Mouse (Mus musculus) midbrain, postnatal 0 days (tissue): ENCODE results near the gene Ccdc15. TPM values are rescaled to one million over a fixed set of nuclear protein-coding genes. Genes with fewer than 3 reads are reported as not detected.

Experiments
- ATAC-seq: fragments of 200-750 bp; cut with Nextera tagmentation; 2 replicates; pipeline ENCODE4 v1.8.0; 2017; ENCODE audit warnings: moderate number of reproducible peaks, mild to moderate bottlenecking, moderate TSS enrichment, moderate library complexity; ENCODE audit not compliant: low FRiP score
- DNase-seq: peaks from one replicate; pipeline ENCODE4 v3.0.0-alpha.2; 2015; ENCODE audit warnings: low spot score
- H3K27ac ChIP-seq: fragments of 300-500 bp; sonication (generic); 2 replicates; pipeline ENCODE4 v1.5.1; 2014; ENCODE audit warnings: low read depth, mild to moderate bottlenecking, low read length, mixed read lengths
- H3K27me3 ChIP-seq: fragments of 300-500 bp; sonication (generic); 2 replicates; pipeline ENCODE4 v1.6.1; 2014; ENCODE audit warnings: low read length, control low read depth, mixed read lengths; ENCODE audit not compliant: insufficient read depth
- H3K36me3 ChIP-seq: fragments of 300-500 bp; sonication (generic); 2 replicates; pipeline ENCODE4 v1.6.1; 2014; ENCODE audit warnings: low read length, control low read depth, mixed read lengths; ENCODE audit not compliant: insufficient read depth
- H3K4me1 ChIP-seq: fragments of 300-500 bp; sonication (generic); 2 replicates; pipeline ENCODE4 v1.6.1; 2014; ENCODE audit warnings: mild to moderate bottlenecking, control low read depth, antibody characterized with exemption, low read length, mixed read lengths; ENCODE audit not compliant: insufficient read depth
- H3K4me2 ChIP-seq: fragments of 300-500 bp; sonication (generic); 2 replicates; pipeline ENCODE4 v1.6.1; 2014; ENCODE audit warnings: low read depth, mild to moderate bottlenecking, low read length, mixed read lengths; ENCODE audit not compliant: poor library complexity, severe bottlenecking
- H3K4me3 ChIP-seq: fragments of 300-500 bp; sonication (generic); 2 replicates; pipeline ENCODE4 v1.5.1; 2014; ENCODE audit warnings: low read depth, mild to moderate bottlenecking, low read length, moderate library complexity
- H3K9ac ChIP-seq: fragments of 300-500 bp; sonication (generic); replicated peaks from 2 replicates; pipeline ENCODE4 v1.6.1; 2014; ENCODE audit warnings: mild to moderate bottlenecking, low read length, moderate library complexity, mixed read lengths; ENCODE audit not compliant: poor library complexity, severe bottlenecking
- H3K9me3 ChIP-seq: fragments of 300-500 bp; sonication (generic); 2 replicates; pipeline ENCODE4 v1.6.1; 2016; ENCODE audit warnings: low read length, control low read depth
- CTCF ChIP-seq: IDR thresholded peaks from 2 replicates; pipeline ENCODE4 v1.5.1; 2016; ENCODE audit warnings: antibody characterized with exemption, mild to moderate bottlenecking
- WGBS: fragments of 180-500 bp; shearing (Covaris S2); extraction: QIAGEN DNeasy Blood & Tissue Kit; methylation state at CpG from one replicate; pipeline ENCODE4 v1.1.7; 2014; 5-methylcytosine and 5-hydroxymethylcytosine counted together
- polyA plus RNA-seq: library from polyadenylated mRNA; unstranded; fragments of >200 nt; fragmentation: Nextera tagmentation; extraction: Ambion mirVana; gene quantifications from 2 replicates; pipeline ENCODE4 v1.2.1, GENCODE M21; 2015
- total RNA-seq: library from RNA; depleted of rRNA; stranded (reverse); fragments of >200 nt; gene quantifications from 2 replicates; pipeline ENCODE4 v1.2.3, GENCODE M21; 2014; rRNA removed

The Ccdc15 gene
- total and polyA plus RNA-seq, 2 experiments from 2014 or later = 5.0 to 8.6 TPM

GRCm38 (mm10) chr9:37235951-37236737 is 112.1 kb downstream of the Ccdc15 start:
- Histone ChIP-seq H3K9me3 (no peaks in the 10 kb centered on the region), H3K27me3 (no peaks in the 10 kb centered on the region), H3K4me2 (no peak overlapping the region), H3K4me1 (no peaks in the 10 kb centered on the region), H3K36me3 (0 out of 2 replicates have a peak, but pooled peaks cover 3% of the 10 kb centered on the region), H3K4me3 (no peak overlapping the region), H3K9ac (no peak overlapping the region), H3K27ac (no peak overlapping the region)
- DNase-seq (no peak), ATAC-seq (no peak)
- no peak for TF ChIP-seq CTCF
- 64% methylated on average over 4 of the region's 4 CpGs for WGBS

DNA sequence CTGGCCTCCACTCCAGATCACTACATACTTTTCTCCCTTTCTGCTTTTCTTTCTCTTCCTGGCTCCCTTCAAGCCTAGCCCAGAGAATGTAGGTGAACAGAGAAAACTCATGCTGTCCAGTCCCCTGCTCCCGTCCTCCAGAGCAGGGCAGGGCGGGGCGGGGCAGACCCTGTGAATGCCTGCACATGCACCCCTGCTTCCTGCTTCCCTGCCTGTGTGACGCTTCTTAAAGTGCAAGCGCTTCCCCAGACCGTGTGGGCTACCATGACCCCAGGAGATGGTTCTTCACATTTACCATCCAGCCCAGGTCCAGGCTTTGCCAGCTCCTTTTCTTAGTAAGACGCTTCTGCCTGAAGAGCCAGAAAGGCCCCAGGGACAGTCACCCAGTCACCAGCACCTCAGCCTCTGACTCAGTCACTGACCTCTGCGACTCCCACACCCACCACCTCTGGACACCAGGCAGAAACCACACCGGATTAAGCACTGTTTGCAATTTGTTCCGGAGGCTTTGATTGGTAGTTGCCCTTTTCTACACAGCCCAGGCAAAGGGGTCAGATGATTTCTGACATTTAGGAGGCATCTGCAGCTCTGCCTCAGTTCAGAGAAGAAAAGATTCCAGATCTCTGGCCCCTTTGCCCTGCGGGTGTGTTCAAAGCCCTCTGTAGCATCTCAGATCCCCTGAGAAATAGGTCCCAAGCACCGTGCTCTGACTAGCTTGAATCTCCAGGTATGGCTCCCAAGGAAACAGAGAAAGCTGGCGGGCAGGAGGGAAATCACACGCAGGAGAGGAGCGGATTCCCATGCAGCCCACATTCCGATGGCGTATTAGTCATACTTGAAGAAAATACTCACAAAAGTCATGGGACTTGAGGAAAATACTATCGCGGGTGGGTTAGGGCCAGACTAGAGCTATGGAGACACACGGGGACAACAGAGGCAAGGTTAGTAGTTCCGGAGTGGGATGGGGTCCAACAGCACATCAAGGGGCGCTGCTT is 115.7 kb downstream of the Ccdc15 start:
- DNase-seq (no peak), ATAC-seq (no peak)
- WGBS = 51% methylated on average over 22 of the region's 22 CpGs
- Histone ChIP-seq H3K9me3 (no peaks in the 10 kb centered on the region), H3K4me3 (no peak overlapping the region), H3K4me2 (no peak overlapping the region), H3K9ac (no peak overlapping the region), H3K36me3 (0 out of 2 replicates have a peak, but pooled peaks cover 3% of the 10 kb centered on the region), H3K4me1 (no peaks in the 10 kb centered on the region), H3K27ac (no peak overlapping the region), H3K27me3 (no peaks in the 10 kb centered on the region)
- TF ChIP-seq CTCF = no peak

GRCm38 (mm10) chr9:37230486-37231195 is 117.6 kb downstream of the Ccdc15 start:
- Histone ChIP-seq H3K4me1 (no peaks in the 10 kb centered on the region), H3K27me3 (no peaks in the 10 kb centered on the region), H3K4me3 (no peak overlapping the region), H3K9ac (no peak overlapping the region), H3K36me3 (0 out of 2 replicates have a peak, but pooled peaks cover 3% of the 10 kb centered on the region), H3K9me3 (no peaks in the 10 kb centered on the region), H3K27ac (no peak overlapping the region), H3K4me2 (no peak overlapping the region)
- ATAC-seq (no peak), DNase-seq (no peak)
- WGBS = 95% methylated on average over 9 of the region's 9 CpGs
- no peak for TF ChIP-seq CTCF

- ATAC-seq (peak; percentile 82), DNase-seq (peak; percentile 82)
- Histone ChIP-seq H3K36me3 (0 out of 2 replicates have a peak, but pooled peaks cover 3% of the 10 kb centered on the region), H3K9ac (0 out of 2 replicates have a peak overlapping the region, but pooled peaks have one; percentile 1), H3K27ac (no peak overlapping the region), H3K4me1 (no peaks in the 10 kb centered on the region), H3K4me2 (no peak overlapping the region), H3K4me3 (no peak overlapping the region), H3K27me3 (no peaks in the 10 kb centered on the region), H3K9me3 (no peaks in the 10 kb centered on the region)
- 0% methylated on average over 1 of the region's 1 CpGs for WGBS
- TF ChIP-seq CTCF = peak; percentile 100
Observed at GRCm38 (mm10) chr9:37229880-37230325, 118.3 kb downstream of the Ccdc15 start.

Other genes starting within 250 kb of the Ccdc15 start
- 25.6 and 26.6 TPM in 2 replicates for gene Pknox2, start 201.0 kb downstream of the Ccdc15 start, total RNA-seq
- gene Pknox2, start 201.0 kb downstream of the Ccdc15 start, polyA plus RNA-seq = 23.5 and 23.6 TPM in 2 replicates
- 4.9 and 5.9 TPM in 2 replicates for gene Tmem218, start 140.2 kb downstream of the Ccdc15 start, total RNA-seq
- 9.9 TPM in 2 replicates for gene Tmem218, start 140.2 kb downstream of the Ccdc15 start, polyA plus RNA-seq
- 3.5 and 4.2 TPM in 2 replicates for gene Slc37a2, start 92.7 kb downstream of the Ccdc15 start, total RNA-seq
- 1.1 and 1.2 TPM in 2 replicates for gene Slc37a2, start 92.7 kb downstream of the Ccdc15 start, polyA plus RNA-seq
- 35.7 and 37.1 TPM in 2 replicates for gene Hepacam, start 18.9 kb upstream of the Ccdc15 start, total RNA-seq
- 49.9 and 58.1 TPM in 2 replicates for gene Hepacam, start 18.9 kb upstream of the Ccdc15 start, polyA plus RNA-seq
- gene Robo4, start 53.5 kb upstream of the Ccdc15 start, total RNA-seq = 10.1 and 12.6 TPM in 2 replicates
- 3.6 and 4.0 TPM in 2 replicates for gene Robo4, start 53.5 kb upstream of the Ccdc15 start, polyA plus RNA-seq
- 2.8 and 2.9 TPM in 2 replicates for gene Robo3, start 84.8 kb upstream of the Ccdc15 start, total RNA-seq
- gene Robo3, start 84.8 kb upstream of the Ccdc15 start, polyA plus RNA-seq = 0.88 and 1.0 TPM in 2 replicates
- 37.0 and 55.1 TPM in 2 replicates for gene Msantd2, start 140.9 kb upstream of the Ccdc15 start, total RNA-seq
- gene Msantd2, start 140.9 kb upstream of the Ccdc15 start, polyA plus RNA-seq = 20.5 and 21.1 TPM in 2 replicates
- gene Esam, start 179.6 kb upstream of the Ccdc15 start, total RNA-seq = 29.1 and 39.3 TPM in 2 replicates
- 35.1 and 38.6 TPM in 2 replicates for gene Esam, start 179.6 kb upstream of the Ccdc15 start, polyA plus RNA-seq
- 0.90 and 6.1 TPM in 2 replicates for gene Vsig2, start 190.8 kb upstream of the Ccdc15 start, total RNA-seq
- 1.6 and 1.7 TPM in 2 replicates for gene Vsig2, start 190.8 kb upstream of the Ccdc15 start, polyA plus RNA-seq
- gene Nrgn, start 204.5 kb upstream of the Ccdc15 start, total RNA-seq = 35.7 and 58.1 TPM in 2 replicates
- 80.4 and 80.6 TPM in 2 replicates for gene Nrgn, start 204.5 kb upstream of the Ccdc15 start, polyA plus RNA-seq
- gene Siae, start 207.3 kb upstream of the Ccdc15 start, total RNA-seq = 15.2 and 15.8 TPM in 2 replicates
- 14.9 and 16.1 TPM in 2 replicates for gene Siae, start 207.3 kb upstream of the Ccdc15 start, polyA plus RNA-seq